Mouse (Mus musculus) heart, adult 11 months (tissue): ENCODE measurements around the gene Oog4.
"Not testable (repeated sequence)": the region's sequence is repeated elsewhere in the genome, so short reads cannot be mapped to it uniquely, and the experiment has no call there.

Source experiments
- DNase-seq: peaks from one replicate; pipeline ENCODE4 v3.0.0; 2022

The Oog4 gene

DNA sequence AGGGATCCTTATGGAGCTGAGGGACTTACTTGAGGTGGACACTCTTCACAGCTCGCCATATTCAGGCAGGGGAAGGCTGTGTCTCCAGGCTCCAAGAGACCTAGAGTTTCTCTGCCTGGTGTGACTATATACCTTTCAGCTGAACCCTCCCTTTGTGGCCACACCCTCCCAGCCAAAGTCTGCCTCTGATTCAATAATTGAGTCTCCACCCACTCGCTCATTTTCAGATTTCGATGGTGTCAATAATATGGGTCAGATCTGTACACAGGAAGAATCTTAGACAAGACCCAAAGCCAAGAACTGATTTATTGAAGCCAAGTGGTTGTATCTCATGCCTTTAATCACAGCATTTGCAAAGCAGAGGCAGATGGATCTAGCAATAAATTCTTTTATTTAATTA lies at the start of gene Oog4:
TSS of gene Oog4 (minus strand) at position 101 of the 400 bp plus-strand sequence.
- DNase-seq: no peak

DNA sequence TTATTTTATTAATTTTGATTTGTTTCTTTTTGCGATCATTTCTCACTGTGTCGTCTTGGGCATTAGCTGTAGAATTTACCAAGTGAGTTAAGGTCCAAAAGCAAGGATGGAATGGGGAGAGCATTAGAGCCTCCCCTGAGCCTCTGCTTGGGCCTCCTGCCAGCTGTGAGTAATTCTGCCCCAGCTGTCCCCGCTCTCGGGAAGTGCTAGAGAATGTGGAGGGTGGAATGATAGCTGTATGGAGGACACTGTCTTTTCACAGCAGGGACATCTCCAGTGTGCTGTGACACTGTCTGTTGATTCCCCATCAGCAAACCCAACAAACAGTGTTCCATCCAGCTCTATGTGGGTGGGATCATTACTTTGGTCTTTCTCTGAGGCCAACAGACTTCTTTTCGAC lies 23.4 kb downstream of the Oog4 start:
- not testable (repeated sequence) for DNase-seq

DNA sequence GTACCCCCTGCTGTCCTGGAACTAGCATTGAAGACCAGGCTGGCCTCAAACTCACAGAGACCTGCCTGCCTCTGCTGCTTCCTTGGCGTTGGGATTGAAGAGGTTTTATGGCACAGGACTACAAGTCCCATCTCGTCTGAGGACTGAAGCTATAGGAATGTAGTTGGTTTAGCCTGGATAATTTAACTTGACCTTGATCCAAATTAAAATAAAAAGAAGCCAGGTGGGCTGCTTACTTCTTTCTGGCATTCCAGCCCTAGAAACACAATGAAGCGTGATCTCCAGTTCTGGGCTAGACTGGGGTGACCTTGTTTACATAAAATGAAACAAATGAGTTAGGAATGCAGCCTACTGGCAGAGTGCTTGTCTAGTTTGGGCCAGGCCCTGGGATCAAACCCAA lies 36.0 kb downstream of the Oog4 start:
- DNase-seq: peak; percentile 61

DNA sequence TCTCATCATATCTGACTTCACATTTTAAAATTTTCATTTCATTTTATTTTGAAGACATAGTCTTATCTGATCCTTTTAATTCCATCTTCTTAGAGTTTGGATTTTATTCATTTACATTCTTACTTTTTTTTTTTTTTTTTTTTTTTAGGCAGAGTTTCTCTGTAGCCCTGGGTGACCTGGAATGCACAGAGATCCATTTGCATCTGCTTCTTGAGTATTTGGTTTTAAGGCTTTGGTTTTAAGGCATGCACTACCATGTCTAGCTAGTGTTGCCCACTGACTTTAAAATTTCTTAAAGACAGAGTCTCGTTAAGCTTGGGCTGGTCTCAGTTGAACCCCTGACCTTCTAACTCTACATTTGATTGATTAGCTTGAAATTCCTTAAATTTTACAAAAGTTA lies 36.5 kb downstream of the Oog4 start:
- peak; percentile 4 for DNase-seq

DNA sequence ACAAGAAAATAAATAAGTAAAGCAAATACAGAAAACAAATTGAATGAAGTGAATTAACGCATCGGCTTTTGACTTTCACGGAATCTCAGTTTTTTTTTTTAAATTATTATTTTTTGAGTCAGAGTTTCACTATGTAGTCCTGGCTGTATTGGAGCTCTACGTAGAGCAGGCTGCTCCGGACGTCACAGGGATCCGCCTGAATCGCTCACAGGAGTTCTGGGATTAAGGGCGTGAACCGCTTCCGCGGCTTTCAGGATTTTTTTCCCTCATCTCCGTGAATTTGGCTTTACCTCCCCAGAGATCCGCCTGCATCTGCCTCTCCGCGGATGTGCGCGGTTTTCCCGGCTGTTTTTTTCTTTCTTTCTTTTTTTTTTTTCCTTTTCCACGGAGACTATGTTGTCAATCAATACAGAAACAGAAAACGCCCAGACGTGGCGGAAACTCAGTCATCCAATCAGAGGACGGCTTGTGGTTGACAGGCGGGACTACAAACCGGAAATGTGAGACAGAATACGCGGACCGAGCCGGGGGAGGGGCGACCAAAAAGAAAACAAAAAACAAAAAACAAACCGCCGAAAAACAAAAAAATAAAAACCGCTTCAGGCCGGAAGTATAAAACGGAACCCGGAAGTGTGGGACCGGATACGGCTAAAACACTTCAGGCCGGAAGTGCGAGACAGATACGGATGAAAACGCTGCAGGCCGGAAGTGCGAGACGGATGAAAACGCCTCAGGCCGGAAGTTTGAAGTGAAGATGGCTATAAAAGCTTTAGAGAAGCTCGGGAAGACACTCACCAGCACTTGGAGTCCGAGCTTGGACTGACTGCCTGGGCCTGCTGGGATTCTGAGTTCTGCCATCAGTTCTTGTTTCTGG lies 37.7 kb downstream of the Oog4 start, which contains the start of gene Pramef8:
TSS of gene Pramef8 (plus strand) at position 208 of the 874 bp plus-strand sequence.
- DNase-seq: peak; percentile 99

DNA sequence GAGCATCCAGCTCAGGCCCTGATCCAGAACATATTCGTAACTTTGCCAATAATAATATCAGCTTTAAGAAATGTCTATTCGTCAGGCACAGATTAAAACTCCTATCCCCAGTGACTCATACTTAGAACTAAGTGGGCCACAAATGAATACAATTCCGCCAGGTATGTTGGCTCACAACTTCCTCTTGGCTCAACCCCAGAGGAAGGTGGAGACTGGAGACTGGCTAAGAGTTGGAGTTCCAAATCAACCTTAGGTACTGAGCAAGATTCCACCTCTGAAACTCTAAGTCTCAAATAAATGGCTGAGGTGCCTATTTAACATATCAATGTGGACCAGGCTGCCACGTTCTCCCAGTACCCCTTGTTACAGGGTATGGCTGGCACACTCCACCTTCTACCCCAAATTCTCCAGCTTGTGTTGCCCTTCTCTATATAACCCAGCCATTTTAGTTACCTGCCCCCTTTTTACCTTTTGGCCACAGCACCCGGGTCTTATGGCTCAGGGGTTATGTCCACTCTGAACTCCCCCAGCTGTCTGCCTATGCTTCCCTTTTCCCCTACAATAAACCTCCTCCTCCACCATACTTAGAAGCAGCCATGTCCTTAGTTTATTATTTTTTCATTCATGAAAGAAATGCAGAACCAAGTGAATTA lies 38.4 kb downstream of the Oog4 start:
- peak; percentile 90 for DNase-seq

DNA sequence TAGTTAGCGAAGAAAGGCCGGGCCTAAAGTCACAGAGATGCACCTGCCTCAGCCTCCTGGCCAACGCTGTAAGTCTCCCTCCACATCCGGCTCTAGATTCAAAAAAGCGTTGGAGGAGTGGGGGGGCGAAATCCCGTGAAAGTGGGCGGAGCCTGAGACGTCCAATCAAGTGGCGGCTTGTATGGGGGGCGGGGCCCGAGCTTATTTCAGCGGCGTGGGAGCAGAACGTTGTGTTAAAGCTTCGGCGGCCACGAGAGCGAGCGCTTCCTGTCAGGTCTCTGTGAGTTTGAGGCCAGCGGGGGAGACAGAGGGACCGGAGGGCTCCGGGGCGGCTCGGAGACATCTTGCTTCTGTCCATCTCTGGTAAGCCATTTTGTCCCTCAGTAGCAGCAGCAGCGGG lies 55.9 kb downstream of the Oog4 start, which contains the start of gene Pramel1:
TSS of gene Pramel1 (plus strand) at position 248 of the 400 bp plus-strand sequence.
- DNase-seq: no peak

DNA sequence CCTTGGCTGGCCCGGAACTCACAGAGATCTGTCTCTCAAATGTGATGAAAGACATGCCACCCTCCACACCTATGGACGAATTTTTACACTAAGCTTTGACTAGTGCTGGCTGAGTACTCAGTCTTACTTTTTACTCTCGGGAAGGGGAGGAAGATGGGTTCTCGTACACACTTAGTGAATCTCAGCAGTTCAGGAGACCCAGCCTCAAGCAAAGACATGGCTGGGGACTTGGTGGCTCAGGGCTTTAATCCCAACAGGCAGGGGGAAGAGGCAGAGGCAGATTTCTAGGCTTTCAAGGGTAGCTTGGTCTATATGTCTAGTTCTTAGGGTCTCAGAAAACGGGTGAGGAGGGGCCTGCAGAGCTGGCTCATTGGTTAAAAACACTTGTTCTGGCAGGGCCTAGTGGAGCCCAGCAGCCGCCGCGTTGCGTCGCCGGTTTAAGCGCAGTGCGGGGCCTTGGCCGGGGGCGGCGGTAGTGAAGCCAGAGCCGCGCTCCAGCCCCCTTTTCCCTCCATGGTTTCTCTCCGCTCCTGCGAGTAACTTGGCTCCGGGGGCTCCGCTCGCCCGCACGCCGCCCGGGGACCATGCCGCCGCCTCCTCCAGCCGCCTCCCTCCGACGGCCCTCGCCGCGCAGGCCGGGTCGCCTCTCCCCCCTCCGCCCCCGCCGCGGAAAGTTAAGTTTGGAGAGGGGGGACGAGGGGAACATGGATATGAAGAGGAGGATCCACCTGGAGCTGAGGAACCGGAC lies 61.0 kb downstream of the Oog4 start:
- DNase-seq: peak; percentile 90
